Mouse (Mus musculus): ENCODE results near the gene Nckap5.

- TF ChIP-seq ZNF384 (IDR thresholded peaks at IDR 0.05; ENCODE audit: low read depth, low read length) = no peak
- TF ChIP-seq ZC3H11A (IDR thresholded peaks at IDR 0.05; ENCODE audit: borderline replicate concordance, low read depth, low read length) = no peak
- no peak for TF ChIP-seq MAFK (IDR thresholded peaks at IDR 0.05; ENCODE audit: insufficient read depth, low read depth, low read length)
These were observed 856.0 kb downstream of the Nckap5 start for GRCm38 (mm10) chr1:125974649-125975048.

All from ES-E14 (cell line).